Mouse (Mus musculus) stomach, postnatal 0 days (tissue): ENCODE measurements around the gene Siah1a.

ENCODE experiments used
- CTCF ChIP-seq: IDR thresholded peaks from 2 replicates; pipeline ENCODE4 v1.5.1; 2016; ENCODE audit warnings: antibody characterized with exemption, low read depth, mild to moderate bottlenecking, moderate library complexity
- EP300 ChIP-seq: optimal IDR thresholded peaks from 2 replicates; pipeline ENCODE3; 2016; ENCODE audit warnings: antibody characterized with exemption

- TF ChIP-seq CTCF: no peak
- no peak for TF ChIP-seq EP300
Observed at GRCm38 (mm10) chr8:86760746-86761145, 15.0 kb upstream of the Siah1a start.
